Mouse (Mus musculus) adrenal gland, postnatal 10 days (tissue): Measurements from ENCODE around the gene Olfr346. TPM values are rescaled to one million over a fixed set of nuclear protein-coding genes. Genes with fewer than 3 reads are reported as not detected.
A peak's percentile ranks its signal among the peaks of the same experiment; 100 is the strongest.

Experiments
- DNase-seq: peaks from one replicate; pipeline ENCODE4 v3.0.0; 2021; ENCODE audit warnings: mixed read lengths
- long read RNA-seq, 2 experiments: library from polyadenylated mRNA; stranded (forward); transcript quantifications; one replicate each; pipeline ENCODE4 v2.0.0; 2021
- total RNA-seq, 2 experiments: library from RNA; stranded (reverse); gene quantifications; 2 replicates each; pipeline ENCODE4 v1.2.3; 2021

The Olfr346 gene
- not detected for total RNA-seq
- long read RNA-seq, experiment 1: 0 reads
- long read RNA-seq, experiment 2: 0 reads

GRCm38 (mm10) chr2:36685488-36685887 lies at the start of gene Olfr346:
Olfr346 (plus strand) TSS chr2:36685788.
- DNase-seq: no peak

- DNase-seq: no peak
Observed at GRCm38 (mm10) chr2:36639741-36640140, 45.8 kb upstream of the Olfr346 start, which contains the start of gene Olfr345. Olfr345 (plus strand) TSS chr2:36640041.

GRCm38 (mm10) chr2:36731602-36732001 lies 46.0 kb downstream of the Olfr346 start, which contains the start of gene Olfr347:
Olfr347 (plus strand) TSS chr2:36731902.
- no peak for DNase-seq

- DNase-seq: peak; percentile 3
Observed at GRCm38 (mm10) chr2:36736226-36736625, 50.6 kb downstream of the Olfr346 start.

Other genes starting within 250 kb of the Olfr346 start
- gene Olfr340, start 233.2 kb upstream of the Olfr346 start, total RNA-seq: not detected
- not detected for gene Olfr341, start 203.3 kb upstream of the Olfr346 start, total RNA-seq
- gene Olfr342, start 160.8 kb upstream of the Olfr346 start, total RNA-seq: not detected
- gene Olfr344, start 119.1 kb upstream of the Olfr346 start, total RNA-seq: under 1 TPM in 1 of 2 experiments, not detected in 1; 0.03 TPM
- gene Olfr345, start 45.7 kb upstream of the Olfr346 start, total RNA-seq: not detected
- gene Olfr347, start 46.1 kb downstream of the Olfr346 start, total RNA-seq: not detected
- gene Olfr348, start 98.5 kb downstream of the Olfr346 start, total RNA-seq: not detected
- not detected for gene Olfr50, start 104.8 kb downstream of the Olfr346 start, total RNA-seq
- gene Olfr3, start 131.2 kb downstream of the Olfr346 start, total RNA-seq: not detected
- not detected for gene Olfr350, start 160.5 kb downstream of the Olfr346 start, total RNA-seq
- not detected for gene Olfr351, start 176.9 kb downstream of the Olfr346 start, total RNA-seq
- not detected for gene Olfr352, start 182.7 kb downstream of the Olfr346 start, total RNA-seq
- gene Olfr353, start 207.1 kb downstream of the Olfr346 start, total RNA-seq: not detected
- not detected for gene Olfr354, start 219.9 kb downstream of the Olfr346 start, total RNA-seq
- gene Olfr355, start 243.1 kb downstream of the Olfr346 start, total RNA-seq: not detected